Mouse (Mus musculus): ENCODE data around the gene Tor1b.

Gene Tor1b

GRCm38 (mm10) chr2:30985111-30986020 lies 32.6 kb downstream of the Tor1b start:
- DNase-seq (ENCODE audit: low spot score in 2 of 2): peak in 1 of 2 experiments; percentile 18

- no peak for DNase-seq (ENCODE audit: low spot score in 2 of 2)
Measured at GRCm38 (mm10) chr2:30990221-30990620, 37.5 kb downstream of the Tor1b start.

DNA sequence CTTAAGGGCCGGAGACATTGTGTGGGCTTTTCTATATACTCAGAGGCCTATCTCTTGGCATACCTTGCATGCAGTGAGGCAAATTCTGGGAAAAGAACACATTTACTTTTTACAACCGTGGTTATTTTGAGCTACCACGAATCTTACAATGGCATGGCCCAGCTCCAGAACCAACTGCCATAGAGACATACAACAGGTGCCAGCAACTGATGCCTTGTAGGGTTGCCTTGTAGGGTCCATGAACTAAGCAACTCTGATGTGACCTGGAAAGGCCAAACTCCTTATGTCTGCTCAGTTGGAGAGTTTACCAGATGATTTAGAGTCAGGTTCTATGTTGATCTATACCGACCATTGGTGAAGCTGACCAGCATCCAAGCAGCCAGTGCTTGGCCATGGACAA lies 42.1 kb downstream of the Tor1b start:
- DNase-seq (ENCODE audit: low spot score in 2 of 2): no peak

GRCm38 (mm10) chr2:30995432-30995996 lies 42.8 kb downstream of the Tor1b start:
- DNase-seq (ENCODE audit: low spot score in 2 of 2): no peak

DNA sequence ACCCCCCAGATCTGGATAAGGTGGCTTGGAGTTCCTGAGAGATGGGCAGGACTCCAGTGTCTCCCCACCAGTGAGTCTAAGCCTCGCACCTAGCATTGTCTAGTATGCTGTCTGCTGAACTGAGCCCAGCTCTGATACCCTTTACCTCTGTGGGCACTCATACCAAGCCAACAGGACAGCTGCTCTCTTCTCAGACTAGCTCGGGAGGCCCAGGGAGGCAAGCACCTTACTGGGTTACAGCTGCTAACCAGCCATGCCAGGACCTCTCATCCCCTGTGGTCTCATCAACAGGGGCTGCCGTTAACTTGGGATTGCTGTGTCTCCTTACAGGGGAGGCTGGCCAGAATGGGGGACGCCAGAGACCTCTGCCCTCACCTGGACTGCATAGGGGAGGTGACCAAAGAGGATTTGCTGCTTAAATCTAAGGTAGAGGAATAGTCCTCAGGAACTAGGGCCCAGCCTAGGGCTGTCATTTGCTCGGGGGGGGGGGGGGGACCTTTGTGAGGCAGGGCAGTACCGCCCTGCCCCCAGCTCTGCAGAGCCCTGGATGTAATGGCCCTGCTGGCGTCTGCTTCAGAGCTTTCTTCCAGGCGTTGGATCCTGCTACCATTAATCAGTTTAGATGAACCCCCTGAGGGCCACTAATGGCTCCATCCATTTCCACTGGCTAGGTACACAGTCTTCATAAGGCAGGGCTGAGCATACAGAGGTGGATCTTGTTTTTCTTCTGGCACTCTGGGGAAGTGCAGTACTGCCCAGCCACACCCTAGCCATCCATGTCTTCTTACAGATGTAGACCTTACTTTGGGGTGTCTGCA lies 45.9 kb downstream of the Tor1b start:
- DNase-seq (ENCODE audit: low spot score in 2 of 2): no peak

GRCm38 (mm10) chr2:31002857-31003256 lies 50.1 kb downstream of the Tor1b start:
- DNase-seq (ENCODE audit: low spot score in 2 of 2): no peak

- DNase-seq (ENCODE audit: low spot score in 2 of 2): no peak
Measured at GRCm38 (mm10) chr2:31005453-31005852, 52.7 kb downstream of the Tor1b start.

- DNase-seq (ENCODE audit: low spot score in 2 of 2): no peak
Measured at GRCm38 (mm10) chr2:31006434-31006833, 53.7 kb downstream of the Tor1b start.

GRCm38 (mm10) chr2:31007208-31007607 lies 54.4 kb downstream of the Tor1b start:
- DNase-seq (ENCODE audit: low spot score in 2 of 2): no peak
